Mouse (Mus musculus): ENCODE measurements around the gene AC129217.1.
"Not testable (repeated sequence)": the region's sequence is repeated elsewhere in the genome, so short reads cannot be mapped to it uniquely, and the experiment has no call there.

Gene AC129217.1

DNA sequence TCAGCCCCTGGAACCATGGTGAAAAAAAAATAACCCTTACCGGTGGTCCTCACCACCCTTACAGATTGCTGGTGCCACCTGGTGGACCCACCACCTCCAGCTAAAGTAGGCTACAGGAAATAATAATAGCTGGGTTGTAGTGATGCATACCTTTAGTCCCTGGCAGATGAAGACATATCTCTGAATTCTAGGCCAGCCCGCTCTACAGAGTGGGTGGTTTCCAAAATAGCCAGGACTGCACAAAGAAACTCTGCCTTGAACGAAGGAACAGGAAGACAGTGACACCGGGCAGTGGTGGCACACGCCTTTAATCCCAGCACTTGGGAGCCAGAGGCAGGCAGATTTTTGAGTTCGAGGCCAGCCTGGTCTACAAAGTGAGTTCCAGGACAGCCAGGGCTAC, 34.7 kb downstream of the AC129217.1 start:
- DNase-seq (ENCODE audit: extremely low spot score, low spot score): no peak

DNA sequence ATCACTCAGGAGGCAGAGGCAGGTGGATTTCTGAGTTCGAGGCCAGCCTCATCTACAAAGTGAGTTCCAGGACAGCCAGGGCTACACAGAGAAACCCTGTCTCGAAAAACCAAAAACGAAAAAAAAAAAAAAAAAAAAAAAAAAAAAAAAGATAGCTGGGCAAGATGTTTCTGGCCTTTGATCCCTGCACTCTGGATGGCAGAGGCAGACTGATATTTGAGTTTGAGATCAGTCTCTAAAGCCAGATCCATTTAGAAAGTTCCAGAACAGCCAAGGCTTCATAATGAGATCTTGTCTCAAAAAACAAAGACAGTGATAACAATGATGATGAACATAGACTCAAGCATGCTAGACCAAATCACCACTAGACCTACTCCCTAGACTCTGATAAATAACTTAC, 40.8 kb downstream of the AC129217.1 start:
- not testable (repeated sequence) for DNase-seq (ENCODE audit: extremely low spot score, low spot score)

DNA sequence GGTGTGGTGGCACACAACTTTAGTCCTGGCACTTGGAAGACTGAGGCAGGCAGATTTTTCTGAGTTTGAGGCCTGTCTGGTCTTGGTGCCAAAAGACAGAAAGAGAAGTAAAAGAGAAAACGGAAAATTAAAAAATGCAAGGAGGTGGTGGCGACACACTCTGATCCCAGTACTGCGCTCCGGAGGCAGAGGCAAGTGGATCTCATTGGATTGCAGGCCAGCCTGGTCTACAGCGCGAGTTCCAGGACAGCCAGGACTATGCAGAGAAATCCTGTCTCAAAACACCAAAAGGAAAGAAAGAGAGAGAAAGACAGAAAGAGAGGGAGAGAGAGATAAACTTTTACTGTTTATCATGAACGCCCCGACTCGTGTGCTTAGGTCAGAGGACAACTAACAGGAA, 41.3 kb downstream of the AC129217.1 start:
- DNase-seq (ENCODE audit: extremely low spot score, low spot score): no peak

DNA sequence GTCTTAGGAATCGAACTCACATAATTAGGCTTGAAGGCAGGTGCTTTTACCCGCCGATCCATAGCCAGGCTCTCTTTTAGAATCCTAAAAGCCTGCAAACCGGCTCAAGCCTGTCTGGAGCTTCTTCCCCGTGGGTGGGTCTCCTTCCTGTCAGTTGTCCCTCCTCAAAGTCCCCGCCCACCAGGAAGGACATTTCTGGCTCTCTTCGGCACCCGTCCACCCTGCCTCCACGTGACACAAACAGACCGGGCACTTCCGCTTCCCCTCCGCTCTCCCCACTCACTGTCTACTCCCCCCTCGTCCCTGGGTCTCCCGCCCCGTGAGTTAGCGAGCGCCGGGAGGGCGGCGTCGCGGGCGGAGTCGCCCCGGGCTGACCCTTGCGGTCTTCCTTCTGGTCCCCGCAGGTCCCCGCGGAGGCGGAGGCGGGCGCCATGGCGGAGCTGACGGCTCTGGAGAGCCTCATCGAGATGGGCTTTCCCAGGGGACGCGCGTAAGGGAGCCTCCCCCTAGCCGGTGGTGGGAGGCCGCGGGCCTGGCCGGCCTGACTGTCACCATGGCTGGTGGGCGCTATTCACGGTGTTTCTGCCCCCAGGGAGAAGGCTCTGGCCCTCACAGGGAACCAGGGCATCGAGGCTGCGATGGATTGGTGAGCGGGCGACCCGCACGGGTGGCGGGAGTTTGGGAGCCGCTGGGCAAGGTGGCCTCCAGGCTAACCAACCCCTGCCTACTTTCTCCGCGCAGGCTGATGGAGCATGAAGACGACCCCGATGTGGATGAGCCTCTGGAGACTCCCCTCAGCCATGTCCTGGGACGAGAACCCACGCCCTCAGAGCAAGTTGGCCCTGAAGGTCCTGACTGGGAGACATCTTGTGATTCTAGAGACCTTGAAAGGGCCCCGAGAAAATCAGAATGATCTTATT, 42.0 kb downstream of the AC129217.1 start, which contains the start of gene Ubxn1:
Gene Ubxn1 (plus strand): TSS at position 230 of the 920 bp plus-strand sequence.
- peak; percentile 95 for DNase-seq (ENCODE audit: extremely low spot score, low spot score)

DNA sequence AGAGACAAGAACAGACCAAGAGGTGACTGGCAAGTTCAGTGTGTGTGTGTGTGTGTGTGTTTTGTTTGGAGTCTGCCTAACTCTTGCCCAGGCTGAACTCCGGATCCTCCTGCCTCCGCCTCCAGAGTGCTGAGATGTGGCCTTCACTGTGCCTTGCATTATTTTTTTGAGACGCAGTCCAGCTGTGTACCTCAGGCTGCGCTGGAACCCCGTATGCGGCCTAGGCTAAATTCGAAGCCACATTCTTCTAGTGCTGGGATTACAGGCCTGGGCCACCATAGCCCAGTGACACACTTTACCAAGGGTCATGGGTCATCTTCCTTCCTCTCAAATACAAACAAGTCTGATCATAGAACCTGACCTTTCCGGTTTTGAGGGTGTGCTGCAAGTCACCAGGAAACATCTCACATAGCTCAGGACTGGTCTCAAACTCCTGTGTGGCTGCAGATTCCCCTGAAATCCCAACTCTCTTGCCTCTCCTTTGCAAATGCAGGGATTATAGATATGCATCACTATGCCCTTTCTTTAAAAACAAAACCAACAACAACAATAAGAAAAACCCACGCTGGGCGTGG, 42.8 kb downstream of the AC129217.1 start:
- DNase-seq (ENCODE audit: extremely low spot score, low spot score): no peak

DNA sequence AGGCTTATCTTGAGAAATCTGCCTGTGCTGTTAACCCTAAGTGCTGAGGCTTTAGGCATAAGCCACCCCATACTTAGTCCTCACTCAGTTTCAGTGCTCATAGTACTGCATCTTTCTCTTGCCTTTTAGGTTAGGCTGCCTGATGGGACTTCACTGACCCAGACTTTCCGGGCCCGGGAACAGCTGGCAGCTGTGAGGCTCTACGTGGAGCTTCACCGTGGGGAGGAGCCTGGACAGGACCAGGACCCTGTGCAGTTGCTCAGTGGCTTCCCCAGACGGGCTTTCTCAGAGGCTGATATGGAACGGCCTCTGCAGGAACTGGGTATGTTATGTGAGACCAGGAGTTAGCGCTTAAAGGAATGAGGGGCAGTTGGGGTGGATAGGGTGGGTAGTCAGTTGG, 45.5 kb downstream of the AC129217.1 start:
- DNase-seq (ENCODE audit: extremely low spot score, low spot score): no peak

DNA sequence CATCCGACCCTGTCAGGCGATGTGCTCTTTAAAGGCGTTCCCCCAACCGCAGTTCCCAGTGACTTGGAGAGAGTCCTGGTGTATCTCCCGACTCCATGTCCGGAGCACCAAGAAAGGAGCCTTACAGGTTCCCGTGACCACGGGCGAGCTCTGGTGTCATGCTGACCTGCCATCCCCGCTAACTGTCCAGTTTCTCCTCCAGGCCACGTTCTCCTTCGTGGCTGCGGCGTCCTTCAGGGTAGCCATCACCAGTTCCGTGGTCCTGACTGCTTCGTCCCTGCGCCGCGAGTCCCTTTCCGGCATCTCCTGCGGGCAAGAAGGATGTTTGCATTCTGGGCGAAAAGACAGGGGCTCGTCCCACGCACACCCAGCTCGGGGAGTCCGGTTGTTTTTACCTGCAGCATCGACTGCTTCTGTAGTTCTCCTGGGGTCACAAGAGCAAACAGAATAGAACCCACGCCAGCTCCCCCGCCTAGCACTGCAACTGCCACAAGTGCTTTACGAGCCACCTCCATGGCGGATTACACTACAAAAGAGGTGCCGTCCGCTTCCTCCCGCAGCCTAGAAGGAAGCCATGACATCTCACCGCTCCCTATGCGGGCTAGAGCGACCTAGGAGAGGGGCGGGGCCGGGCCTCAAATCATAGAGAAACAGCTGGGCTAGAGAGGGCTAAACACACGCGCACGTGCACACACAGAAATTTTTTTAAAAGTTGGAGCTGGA, 50.9 kb downstream of the AC129217.1 start, which contains the start of gene Uqcc3:
Gene Uqcc3 (minus strand): TSS at position 613 of the 723 bp plus-strand sequence.
- peak; percentile 79 for DNase-seq (ENCODE audit: extremely low spot score, low spot score)

DNA sequence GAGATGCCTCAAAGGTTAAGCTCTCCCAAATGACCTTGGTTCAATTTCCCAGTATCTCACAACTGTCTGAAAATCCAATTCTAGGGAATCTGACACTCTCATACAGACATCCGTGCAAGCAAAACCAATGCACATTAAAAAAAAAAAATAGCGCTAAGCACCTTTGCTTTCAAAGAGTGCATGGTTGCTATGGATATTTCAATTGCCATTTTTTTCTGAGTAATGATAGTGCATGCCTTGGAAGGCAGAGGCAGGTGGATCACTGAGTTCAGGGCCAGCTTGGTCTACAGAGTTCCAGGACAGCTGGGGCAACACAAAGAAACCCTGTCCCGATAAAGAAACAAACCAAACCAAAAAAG, 51.4 kb downstream of the AC129217.1 start:
- no peak for DNase-seq (ENCODE audit: extremely low spot score, low spot score)

DNA sequence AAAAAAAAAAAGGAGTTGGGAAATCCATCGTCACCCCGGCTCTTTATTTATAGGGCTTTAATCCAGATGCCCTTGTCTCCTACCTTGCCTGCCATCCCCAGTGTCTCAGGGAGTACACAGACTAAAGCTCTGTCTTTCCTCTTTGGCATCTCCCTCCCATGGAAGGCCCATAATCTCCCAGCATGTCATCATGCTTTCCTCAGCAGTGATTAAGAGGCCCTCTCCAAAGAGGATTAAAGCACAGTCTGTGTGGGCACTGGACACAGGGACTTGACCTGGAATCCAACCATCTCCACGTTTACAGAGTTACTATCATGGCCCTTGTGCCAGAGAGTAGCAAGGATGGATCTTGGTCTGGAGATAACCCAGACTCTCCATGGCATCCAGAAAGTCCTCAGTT, 54.0 kb downstream of the AC129217.1 start, which contains the start of the genes Lbhd1 and Gm49403:
Gene Lbhd1 (plus strand): TSS at position 117 of the 400 bp plus-strand sequence.
Gene Gm49403 (plus strand): TSS at position 315 of the 400 bp plus-strand sequence.
- DNase-seq (ENCODE audit: extremely low spot score, low spot score): no peak

DNA sequence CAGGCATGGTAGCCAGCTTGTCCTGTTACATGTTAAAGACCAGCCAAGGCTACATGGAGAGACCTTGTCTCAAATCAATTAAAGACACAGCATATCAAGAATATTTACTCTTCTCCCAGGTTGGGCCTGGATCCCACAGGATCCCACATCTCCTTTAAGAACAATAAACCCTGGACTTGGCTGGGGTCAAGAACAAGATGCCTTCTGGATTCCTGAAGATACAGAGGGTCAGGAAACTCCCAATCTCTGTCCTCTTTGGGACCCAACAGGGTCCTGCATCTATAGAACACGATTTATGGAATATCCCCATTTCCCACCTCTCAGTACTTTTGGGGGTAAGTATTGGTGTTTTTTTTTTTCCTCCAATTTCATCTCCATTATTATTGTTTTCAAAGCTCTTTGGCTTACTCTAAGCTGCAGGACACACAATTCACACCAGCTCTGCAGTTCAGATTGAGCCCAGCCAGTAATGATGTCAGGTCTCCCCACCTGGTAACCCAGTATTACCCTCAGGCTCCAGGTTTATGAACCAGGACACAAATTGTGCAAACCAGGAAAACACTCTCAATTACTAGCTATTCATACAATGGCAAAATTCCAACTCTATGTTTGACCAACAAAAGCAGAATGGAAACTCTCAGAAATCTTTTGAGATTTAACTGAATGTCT, 57.5 kb downstream of the AC129217.1 start:
- DNase-seq (ENCODE audit: extremely low spot score, low spot score): no peak

DNA sequence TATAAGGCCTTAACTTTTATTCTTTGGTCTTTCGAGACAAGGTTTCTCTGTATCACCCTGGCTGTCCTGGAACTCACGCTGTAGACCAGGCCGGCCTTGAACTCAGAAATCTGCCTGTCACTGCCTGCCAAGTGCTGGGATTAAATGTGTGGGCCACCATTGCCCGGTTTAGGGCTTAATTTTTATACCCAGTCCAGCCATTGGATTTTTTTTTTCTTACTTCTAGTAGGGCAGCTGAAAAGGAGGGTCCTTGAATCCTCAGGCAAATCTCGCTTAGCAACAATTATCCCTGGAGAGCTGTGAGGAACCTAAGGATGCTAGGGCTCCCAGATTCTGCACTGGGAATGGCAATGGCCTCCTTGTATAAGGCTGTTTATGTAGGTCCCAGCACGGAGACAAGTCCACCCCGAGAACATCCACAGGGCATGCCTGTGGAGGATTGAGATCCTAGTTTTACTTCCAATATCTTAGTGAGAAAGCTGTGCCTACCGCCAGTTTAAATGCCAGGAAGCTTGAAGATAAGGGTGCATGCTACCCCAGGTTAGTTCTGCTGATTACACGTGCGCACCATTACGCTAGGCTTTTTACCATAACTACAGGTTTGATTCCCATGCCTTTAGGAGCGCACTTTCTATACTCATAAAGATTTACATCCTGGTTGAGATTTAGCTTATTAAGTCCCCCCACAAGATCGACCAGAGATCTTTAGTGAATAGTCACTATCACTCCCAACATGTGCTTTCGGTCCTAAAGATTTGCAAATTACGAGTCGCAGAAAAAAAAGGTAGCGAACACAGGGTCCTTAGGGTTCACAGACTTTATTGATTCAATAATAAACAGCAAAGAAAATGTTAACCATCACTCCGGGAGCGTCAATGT, 58.3 kb downstream of the AC129217.1 start:
- no peak for DNase-seq (ENCODE audit: extremely low spot score, low spot score)

DNA sequence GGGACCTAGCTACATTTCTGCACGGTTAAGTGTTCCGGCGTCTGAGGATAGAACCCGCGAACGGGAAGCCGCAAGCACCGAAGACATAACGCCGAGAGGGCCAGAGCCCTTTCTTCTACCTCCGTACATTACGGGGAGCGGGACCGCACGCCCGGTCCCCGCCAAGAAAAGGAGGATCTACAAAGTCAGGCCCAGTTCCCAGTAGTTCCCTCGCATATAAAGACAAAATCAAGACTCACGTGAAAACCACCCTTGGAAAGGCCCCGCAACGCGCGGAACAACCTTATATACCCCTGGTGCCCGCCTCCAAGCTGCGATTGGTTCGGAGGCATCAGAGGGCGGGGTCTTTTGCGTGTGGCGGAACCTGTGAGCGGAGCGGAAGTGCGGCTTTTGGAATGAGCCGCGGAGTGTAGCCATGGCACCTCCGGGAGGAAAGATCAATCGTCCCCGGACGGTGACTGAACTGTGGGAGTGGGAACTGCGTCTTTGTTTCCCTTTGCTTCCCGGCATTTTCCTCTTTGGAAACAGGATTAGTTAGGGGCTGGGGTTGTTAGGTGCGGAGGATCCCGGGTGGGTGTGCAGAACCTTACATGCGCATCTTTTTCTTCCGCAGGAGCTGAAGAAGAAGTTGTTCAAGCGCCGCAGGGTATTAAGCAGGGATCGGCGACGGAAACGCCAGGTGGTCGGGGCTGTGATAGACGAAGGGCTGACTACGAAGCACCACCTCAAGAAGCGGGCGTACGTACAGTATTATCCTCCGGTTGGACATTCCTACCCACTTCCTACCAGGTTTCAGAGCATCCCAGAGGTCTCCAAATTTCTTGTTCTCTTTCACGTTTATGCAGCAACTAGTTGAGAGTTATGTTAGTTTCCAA, 59.2 kb downstream of the AC129217.1 start, which contains the start of the genes 1810009A15Rik and Gm49416:
Gene 1810009A15Rik (plus strand): TSS at position 343 of the 875 bp plus-strand sequence.
Gene Gm49416 (plus strand): TSS at position 416 of the 875 bp plus-strand sequence.
- DNase-seq (ENCODE audit: extremely low spot score, low spot score): peak; percentile 95
